Mouse (Mus musculus) layer of hippocampus, postnatal 25 days (tissue): Measurements from ENCODE around the gene Dtd1. TPM values are rescaled to one million over a fixed set of nuclear protein-coding genes. Genes with fewer than 3 reads are reported as not detected.

Experiments
- DNase-seq, 2 experiments: peaks; one replicate each; pipeline ENCODE4 v3.0.0; 2022; ENCODE audit warnings: mixed read lengths in 2 of 2, low spot score in 1 of 2; ENCODE audit errors: extremely low spot score in 1 of 2
- total RNA-seq, 2 experiments: library from RNA; stranded (reverse); gene quantifications; 2 replicates each; pipeline ENCODE4 v1.2.3; 2021

The Dtd1 gene
- total RNA-seq, 2 experiments from 2014 or later = 66.5 to 66.6 TPM

DNA sequence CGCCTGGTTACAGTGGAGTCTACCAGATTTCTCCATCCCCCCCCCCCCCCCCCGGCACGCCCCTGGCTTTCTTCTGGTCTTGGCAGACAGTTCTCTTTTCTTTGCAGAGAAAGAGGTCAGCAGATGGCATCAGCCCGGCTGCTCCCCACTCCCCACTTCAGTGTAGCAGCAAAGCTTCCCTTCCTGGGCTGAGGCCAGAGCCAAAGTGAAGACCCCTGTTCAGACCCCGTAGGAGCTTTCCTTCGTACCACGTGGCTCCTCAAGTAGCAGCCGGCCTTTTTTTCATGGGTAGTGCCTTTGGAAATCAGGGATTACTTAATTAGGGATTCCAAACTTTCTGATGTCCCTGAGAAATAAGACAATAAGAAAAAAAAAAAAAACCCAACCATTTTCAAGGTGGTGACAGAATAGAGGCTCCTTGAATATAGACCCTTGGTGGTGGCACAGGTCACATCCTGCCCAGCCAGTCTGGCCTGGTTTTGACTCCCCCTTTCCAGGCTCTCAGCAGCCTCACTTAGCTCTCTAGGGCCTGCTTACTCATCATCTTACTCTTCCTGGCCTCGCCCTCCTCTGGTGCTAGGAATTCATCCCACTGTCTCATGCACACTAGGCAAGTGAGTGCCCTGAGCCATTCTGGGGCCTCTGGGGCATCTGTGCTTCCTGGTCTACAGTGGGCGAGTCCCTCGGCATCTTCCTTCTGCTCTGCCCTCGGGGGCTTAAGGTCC lies 38.1 kb downstream of the Dtd1 start:
- DNase-seq = no peak

DNA sequence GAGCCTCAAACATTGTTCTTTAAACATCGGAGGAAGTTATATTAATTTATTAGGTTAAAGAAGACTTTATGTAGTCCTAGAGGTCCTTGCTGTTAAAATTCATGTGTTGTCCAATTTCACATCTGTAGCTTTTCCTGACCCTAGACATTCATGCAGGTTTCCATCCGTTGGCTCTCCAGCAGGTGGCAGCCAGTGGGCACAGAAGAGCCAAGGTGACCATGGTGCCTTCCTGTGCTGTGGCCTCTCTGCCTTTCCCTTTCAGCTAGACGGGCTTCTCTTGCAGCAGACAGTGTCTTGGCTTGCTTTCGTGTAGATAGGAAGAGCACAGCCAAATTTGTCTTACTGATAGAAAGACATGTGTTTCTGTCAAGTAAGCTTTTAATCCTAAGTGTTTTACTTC lies 39.0 kb downstream of the Dtd1 start:
- DNase-seq = no peak

DNA sequence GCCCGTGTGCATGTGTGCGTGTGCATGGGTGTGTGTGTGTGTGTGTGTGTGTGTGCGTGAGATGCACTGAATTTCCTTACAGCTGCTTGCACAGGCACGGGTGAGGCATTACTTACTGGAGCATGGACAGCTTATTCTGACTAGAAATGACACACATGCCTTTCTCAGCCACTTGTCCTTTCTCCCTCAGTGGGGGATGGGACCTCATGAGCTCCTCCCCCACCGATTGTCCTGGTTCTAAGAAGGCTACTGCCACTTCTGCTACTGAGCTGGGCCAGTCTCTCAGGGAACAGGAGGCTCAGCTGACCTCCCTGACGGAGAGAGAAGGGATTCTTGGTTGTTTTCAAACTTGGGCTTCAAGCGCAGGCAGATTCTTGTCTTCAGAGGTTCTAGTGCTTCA lies 40.4 kb downstream of the Dtd1 start:
- DNase-seq = no peak

DNA sequence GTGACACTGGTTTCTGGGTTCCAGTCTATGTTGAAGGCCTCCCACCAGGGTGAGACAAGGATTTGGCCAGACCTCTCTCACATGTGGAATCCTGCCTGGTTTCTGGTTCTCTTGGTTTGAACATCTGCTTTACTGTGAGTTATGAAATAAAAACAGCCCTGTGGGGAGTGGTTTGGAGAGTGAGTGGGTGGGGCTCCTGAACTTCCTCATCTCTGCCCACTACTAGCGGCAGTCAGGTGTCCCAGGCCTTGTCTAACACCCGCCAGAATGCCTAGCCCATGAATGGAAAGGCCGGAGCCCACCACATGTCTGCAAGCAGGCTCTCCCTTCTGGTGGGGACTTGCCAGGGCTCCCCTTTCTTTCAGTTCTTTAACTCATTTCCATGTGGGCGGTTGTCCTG lies 42.3 kb downstream of the Dtd1 start:
- DNase-seq = no peak

DNA sequence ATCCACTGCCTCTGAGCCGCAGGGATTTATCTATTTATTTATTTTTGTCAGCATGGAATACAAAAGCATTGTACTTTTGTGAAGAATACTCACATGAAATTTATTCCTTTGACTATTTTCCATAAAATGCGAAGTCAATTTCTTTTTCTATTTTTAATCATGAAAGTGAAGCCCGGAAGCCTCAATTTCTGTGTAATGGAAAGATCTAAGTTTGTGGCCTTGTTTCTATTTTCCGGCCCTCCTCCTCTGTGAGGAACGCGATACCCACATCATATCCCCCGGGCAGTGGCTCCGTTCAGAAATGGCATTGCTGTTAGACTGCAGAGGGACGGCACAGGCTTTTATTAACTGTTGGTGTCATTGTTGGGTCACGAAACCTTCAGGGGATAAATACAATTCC lies 46.7 kb downstream of the Dtd1 start:
- no peak for DNase-seq

DNA sequence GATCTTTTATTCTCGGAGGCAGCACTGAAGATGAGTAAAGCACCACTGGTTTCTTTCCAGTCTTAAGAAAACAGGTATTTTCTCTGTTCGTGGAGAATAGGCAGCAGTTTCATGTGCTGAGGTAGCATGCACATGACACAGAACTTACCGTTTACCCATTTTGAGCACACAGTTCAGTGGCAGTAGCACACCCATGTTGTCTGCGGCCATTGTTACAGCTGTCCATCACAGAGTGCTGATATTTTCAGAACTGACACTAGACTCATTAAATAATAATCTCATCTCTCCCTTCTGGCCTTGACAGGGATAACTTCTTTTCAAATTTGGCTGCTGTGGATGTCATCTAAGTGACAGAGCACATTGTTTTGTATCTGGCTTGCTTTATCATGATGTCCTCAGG lies 47.5 kb downstream of the Dtd1 start:
- no peak for DNase-seq

DNA sequence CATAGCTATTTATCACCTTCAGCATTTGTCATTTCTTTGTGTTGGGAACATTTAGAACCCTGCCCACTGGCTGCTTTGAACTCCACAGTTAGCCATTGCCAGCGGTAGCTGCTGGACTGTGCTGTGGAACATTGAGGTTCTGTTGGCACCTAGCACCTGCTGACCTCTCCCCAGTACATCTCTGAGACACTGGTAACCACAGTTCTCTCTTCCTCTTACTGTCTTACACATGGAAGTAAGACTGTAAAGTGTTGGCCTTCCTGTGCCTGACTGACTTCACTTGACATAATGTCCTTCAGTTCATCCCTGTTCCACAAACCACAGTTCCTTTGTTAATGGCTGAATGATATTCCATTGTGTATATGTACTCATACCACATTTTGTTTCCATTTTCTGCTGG lies 50.3 kb downstream of the Dtd1 start:
- no peak for DNase-seq

DNA sequence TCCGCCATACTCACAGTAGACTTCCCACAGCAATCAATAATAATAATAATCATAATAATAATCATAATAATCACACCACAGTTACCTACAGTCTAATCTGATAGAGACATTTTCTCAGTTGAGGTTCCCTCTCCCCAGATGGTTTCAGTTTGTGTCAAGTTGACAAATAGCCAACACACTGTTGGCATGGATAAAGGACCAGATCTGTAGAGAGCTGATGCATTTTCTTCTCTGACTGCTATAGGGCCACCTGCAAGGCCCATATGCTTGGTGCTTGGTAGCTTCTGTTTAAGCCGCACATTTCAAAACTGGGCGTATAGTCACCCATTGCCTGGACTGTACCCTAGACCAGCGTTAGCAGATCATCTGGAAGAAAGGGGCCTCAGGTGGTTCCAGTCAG lies 53.1 kb downstream of the Dtd1 start:
- no peak for DNase-seq

DNA sequence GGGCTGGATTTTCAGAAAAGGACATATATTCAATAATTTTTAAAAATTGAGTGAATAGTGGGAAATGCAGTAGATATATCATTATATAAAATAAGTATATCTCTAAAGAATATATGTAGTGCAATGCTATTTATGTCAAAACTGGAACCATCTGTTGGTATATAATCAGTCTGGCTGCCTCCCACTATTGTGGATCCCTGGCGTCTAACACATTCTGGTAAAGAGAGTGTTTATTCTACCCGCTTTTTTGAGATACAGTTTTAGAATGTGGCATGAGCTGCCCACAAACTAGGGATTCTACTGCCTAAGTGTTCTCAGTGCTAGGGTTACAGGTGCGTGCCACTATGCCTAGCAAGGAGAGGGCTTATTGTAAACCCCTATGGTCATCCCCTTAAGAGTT lies 55.6 kb downstream of the Dtd1 start:
- DNase-seq = no peak

DNA sequence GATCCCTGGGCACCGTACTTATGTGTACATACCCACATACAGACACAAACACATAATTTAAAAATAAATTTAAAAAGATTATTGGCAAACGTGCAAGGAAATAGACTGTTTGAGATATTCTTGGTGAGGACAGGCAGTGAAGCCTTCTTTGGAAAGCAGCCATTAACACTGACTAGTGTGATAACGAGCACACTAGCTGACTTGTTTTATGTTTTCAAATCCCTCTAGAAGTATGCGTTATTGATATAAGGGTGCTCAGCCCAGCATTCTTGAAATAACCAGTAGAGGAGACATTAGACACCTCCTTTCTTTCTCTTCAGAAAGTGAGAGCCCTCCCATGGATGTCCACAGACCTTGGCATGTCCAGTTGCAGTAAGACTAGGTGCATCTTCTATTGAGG lies 68.8 kb downstream of the Dtd1 start:
- no peak for DNase-seq

DNA sequence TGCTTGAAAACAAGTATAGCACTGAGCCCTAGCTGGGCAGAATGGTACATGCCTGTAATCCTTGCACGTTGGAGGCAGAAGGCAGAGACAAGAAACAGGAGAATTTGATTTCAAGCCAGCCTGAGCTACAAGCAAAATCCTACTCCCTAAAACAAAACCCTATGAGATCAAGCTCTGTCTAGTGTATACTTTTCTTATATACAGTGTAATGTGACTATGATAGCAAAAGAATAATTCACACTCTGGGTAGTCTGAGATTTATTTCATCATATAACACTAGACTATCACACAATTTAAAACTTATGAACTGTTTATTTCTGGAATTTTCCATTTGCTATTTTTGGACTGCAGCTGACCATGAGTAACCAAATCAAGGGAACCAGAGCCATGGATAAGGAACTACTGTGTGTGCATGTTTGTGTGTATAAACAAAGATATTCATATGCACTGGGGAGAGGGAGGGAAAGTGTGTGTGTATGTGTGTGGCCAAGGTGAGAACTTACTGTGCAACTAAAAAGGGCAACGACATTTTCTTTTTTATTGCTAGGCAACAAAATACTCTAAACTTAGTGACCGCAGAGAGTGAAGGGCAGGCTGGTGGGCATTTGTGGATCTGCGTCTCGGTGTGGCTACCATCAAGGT lies 70.7 kb downstream of the Dtd1 start:
- no peak for DNase-seq

DNA sequence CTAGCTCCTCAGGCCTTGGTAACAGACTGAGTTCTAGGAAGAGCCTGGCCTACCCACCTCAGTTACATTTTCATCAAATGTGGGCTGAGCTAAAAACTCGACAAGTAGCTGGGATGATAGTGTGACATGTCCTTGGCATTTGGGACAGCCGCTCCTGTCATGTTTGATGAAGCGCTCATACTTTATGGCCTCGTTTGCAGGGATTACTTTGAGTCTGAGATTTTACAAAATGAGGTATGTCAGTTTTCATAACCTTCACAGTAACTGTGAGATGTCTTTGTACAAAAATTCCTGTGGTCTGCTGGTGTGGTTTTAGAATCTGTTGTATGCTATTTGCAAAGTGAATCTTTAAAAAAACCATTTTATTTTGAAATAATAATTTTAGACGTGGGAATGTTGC lies 72.7 kb downstream of the Dtd1 start:
- no peak for DNase-seq

DNA sequence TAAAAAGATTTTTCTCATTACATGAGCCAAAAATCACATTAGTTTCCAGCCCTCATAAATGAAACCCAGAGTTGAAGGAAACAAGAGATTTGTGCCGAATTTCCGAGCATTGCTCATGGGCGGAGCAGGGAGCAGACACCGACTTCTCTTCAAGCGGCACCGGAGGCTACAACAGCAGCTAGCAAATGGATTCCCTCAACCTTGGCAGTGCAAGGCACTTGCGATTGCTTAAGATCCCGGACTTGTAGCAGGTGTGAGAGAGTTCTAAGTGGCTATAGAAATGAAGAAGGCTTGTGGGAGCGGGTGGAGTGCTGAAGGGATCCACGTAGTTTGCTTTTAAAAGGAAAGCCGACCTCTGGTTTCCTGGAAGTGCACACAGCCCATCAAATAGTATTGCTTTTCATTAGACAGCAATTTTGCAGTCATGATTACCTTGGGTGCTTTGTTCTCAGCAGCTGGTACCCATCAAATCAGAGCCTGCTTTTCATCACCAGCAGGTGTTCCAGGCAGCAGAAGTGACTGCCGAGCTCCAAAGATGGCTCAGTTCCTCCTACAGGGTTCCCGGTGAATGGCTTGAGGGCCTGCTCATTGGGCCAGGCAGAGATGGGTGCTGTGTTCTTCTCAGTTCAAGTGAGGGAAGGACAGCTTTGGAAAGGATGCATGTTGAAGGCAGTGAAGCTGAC lies 77.0 kb downstream of the Dtd1 start:
- DNase-seq = no peak

DNA sequence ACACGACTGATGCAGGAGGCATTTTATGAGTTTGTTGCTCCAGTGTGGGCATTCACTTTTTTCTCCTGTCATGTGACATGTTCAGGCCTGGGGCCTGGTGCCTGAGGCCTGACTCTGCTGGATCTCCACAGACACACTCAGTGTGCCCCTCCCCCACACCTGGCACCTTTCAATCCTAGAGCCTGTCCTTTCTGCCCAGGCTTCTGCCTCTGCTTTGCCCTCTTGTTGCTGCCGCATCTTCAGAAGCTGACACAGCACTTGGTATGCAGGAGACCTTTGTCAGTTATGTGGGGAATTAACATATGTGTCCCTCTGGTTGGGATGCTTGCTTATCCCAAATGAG lies 77.5 kb downstream of the Dtd1 start:
- DNase-seq = no peak

DNA sequence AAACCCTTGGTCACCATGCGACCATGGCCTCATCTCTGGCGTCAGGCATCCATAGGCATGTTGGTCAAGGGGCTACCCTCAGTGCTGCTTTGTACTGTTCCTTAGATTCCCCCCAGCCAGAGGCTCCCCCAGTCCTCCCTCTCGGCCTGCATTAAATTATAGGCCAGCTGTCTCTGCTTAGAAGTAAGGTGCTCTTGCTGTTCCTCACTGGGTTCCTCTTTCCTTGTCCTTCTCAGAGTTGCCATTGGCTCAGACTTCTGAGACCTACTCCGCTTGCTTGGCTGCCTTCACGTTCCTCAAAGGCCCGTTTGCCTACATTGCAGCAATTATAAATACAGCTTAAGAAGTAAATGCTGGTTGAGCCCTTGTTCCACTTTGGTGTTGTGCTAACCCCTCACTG lies 79.1 kb downstream of the Dtd1 start:
- no peak for DNase-seq

DNA sequence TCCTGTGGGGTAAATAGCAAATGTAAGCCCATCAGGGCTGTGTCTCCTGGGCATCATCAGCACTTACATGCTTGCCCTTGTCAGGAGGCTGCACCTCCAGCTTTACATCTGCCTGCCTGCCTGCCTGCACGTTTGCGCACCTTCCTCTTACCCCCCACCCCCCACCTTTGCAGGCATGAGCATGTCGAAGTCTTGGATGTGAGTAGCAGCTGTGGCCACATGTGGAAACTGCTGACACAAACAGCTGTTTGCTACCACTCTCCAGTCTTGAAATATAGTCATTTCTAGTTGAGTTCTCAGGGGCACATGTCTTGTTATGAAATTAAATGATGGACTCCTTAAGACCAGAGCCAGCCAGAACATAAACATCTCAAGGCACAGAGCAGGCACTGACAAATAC lies 79.7 kb downstream of the Dtd1 start:
- DNase-seq = no peak

DNA sequence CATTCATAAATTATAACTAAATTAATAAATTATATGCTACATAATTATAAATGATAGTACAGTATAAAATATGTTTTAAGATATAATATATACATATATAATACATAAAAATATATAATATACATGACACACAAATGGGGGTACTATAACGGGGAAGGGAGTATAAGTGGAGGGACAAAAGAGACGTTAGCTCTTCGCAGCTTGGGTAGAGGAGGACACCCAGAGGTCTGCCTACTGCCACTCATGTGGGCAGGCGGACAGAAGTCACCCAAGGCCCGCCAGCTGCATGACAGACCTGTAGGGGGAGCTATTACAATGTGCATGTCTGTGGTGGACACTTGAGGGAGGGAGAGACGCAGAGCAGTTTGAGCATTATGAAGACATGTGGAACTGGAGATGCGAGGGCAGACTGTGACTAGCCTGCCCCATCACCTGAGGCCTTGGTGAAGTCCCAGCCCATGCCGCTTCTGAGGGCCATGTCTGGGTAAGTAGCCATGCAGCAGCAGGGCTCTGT lies 92.6 kb downstream of the Dtd1 start:
- no peak for DNase-seq

DNA sequence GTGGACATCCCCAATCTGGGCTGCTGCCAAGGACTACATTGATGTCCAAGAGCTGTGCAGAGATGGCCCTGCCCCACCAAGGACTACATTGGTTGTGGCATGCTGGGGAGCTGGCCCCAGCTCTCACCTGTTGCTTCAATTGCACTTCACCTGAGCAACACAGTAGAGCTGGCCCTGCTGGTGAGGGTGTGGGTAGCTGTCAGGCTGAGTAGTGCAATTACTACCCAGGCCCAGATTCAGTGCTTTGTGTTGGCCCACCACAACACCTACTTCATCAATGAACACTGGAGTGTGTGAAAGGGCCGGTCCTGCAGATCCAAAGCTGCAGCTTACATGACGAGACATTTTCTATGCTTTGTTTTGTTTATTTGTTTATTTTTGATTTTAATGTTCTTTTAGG lies 93.1 kb downstream of the Dtd1 start:
- DNase-seq = no peak

DNA sequence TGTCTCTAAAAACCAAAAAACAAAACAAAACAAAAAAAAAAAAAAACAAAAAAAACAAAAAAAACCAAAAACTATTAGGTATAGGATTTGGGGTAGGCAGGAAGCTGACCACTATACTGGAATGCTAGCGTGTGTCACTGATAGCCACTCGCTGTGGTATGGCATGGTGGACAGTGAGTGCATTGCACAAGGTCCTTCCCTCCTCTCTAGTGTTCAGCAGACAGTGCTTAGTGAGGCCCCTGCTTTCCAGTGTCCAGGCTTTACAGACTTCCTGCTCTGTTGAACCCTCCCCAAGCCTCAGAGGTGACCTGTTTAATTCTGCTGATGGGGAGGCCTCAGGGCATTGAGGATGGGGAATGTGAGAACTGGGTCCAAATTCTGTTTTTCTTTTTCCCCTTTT lies 95.2 kb downstream of the Dtd1 start:
- DNase-seq = no peak

DNA sequence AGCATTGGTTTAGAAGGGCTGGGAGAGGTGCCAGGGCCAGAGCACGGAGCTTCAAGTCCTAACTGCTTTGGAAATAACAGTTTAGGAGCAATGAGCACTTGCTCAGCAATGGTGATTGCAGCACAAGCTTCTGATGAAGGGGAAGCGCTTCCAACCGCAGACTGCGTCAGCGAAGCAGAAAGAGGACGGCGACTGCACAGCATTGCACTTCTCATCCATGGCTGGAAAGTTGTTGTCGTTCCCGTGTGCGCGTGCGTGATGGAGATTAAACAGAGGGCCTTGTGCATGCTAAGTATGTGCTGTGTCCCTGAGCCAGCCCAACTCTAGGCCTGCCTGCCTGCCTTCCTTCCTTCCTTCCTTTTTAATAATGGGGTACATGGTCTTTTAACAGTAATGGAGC lies 98.3 kb downstream of the Dtd1 start:
- DNase-seq = no peak

DNA sequence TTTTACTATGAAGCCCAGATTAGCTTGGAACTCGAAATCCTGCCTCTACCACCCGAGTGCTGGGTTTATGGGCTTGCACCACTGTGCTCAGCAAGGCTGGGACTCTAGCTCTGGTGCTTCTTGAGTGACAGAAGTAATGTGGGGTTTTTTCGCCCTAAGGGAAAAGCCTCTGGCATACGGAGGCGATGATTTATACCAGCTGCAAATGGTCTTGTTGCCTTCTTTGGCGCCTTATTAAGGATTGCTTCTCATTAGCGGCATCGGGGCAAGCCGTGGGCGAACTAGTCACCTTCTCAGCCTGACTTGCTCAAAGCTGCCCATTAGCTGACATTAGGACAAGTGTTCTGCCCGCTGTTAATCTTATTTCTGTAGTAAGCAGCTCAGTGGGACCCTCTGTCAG lies 100.9 kb downstream of the Dtd1 start:
- no peak for DNase-seq
